Mouse (Mus musculus) heart, postnatal 10 days (tissue): ENCODE measurements around the gene Cdk9. TPM values are rescaled to one million over a fixed set of nuclear protein-coding genes. Genes with fewer than 3 reads are reported as not detected.

Experiments
- DNase-seq, 2 experiments: peaks; one replicate each; pipeline ENCODE4 v3.0.0; 2021
- intact Hi-C: fragments of 180-260 bp; cut with DNase I; formaldehyde crosslinking; loops from one replicate; pipeline ENCODE4 v1.15.1; 2025
- total RNA-seq, 2 experiments: library from RNA; stranded (reverse); gene quantifications; 2 replicates each; pipeline ENCODE4 v1.2.3; 2021

The Cdk9 gene
- total RNA-seq, 2 experiments from 2014 or later, result 35.4 to 37.6 TPM

DNA sequence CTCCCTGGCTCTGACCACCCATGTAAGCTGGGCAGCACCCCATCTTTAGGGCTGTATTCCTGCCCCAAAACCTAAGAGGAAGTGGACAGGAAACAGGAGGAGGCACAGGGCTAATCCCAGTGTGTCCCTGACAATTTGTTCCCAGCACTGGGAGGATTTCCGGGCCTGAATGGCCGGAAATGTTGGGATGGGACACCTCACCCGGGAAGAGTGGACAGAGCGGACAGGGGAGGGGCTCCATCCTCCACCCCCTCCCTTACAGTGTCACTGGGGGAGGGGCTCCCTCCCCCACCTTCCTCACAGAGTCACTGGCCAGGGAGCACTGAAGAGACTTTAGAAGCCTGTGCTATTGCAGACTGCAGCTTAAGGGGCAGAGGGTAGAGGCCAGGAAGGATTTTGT lies 22.1 kb upstream of the Cdk9 start:
- DNase-seq, result peak; percentile 68 to 77
- intact Hi-C loops, result no loop called here

DNA sequence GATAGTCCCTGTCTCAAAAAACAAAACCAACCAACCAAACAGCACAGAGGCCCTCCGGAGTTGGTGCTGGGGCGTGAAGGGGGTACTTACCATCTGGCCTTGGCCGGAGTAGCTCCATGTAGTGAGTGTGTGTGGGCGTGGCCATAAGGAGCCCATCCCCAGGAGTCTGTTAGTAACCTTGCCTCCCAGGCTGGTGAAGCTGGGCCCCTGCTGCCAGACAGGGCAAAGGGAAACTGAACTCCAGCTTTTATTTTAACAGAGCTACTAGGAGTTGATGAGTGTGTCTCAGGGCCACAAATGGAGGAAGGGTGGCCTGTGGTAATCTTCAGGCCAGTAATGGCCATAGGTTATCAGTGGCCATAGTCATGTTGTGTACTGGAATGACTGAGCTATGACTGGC lies 21.6 kb upstream of the Cdk9 start:
- intact Hi-C loops, result no loop called here

DNA sequence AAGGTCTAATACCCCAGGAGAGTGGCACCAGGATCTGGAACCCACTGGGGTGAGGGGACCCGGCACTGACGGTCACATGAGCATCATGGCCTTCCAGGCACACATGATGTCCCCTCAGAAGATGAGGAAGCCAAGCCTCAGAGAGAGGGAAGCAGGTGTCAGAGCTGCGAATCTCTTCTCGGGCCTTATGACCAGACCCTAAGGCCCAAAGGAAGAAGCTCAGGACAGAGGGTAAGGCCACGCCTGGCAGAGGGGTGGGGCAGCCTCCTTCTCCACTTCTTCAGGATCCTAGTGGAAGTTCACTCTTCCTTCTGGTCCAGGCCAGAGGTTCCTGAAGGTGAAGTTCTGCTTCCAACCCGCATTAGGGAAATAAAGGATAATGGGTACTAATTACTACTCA lies 19.8 kb upstream of the Cdk9 start:
- intact Hi-C loops, result no loop called here
- no peak for DNase-seq

More for the DNA sequence above, 21.6 kb upstream of the Cdk9 start:
- no peak for DNase-seq

DNA sequence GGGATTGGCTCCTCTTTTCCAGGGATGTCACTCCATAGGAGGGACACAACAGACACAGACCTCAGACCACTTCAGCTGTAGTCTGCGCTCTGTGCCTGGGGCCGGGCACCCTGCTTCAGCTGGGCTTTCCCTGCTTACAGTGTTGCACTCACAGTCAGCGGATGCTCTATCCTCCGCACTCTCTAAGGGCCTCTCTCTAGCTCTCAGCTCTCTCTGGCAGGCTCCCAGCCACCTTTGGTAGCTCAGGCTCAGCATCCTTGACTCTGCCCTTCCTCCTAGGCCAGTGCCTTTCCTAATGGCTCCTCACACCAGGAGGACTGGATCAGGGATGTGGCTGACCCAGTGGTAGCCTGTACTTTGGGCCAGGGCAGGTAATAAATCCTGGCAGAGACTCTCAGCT lies 19.0 kb upstream of the Cdk9 start:
- intact Hi-C loops, result no loop called here
- peak in 1 of 2 experiments; percentile 48 for DNase-seq

DNA sequence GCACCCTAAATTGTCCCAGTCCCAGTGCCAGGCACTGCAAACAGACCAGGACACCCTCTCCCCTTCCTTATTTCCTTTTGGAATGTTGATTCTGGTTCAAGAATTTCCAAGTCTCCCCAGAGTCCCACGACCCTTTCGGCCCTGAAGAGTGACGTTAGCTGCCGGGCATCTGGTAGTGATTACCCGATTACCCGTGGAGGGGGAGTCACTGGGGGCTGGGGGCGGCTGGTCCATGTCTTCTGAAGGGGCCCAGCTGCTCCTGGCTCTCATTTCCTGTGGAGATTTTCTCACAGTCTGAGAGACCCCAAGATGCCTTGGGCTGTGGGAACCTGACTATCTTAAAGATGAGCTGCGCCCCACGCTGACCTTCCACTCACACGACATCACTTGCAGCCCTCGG lies 18.0 kb upstream of the Cdk9 start:
- intact Hi-C loops, result no loop called here
- peak; percentile 57 to 71 for DNase-seq

DNA sequence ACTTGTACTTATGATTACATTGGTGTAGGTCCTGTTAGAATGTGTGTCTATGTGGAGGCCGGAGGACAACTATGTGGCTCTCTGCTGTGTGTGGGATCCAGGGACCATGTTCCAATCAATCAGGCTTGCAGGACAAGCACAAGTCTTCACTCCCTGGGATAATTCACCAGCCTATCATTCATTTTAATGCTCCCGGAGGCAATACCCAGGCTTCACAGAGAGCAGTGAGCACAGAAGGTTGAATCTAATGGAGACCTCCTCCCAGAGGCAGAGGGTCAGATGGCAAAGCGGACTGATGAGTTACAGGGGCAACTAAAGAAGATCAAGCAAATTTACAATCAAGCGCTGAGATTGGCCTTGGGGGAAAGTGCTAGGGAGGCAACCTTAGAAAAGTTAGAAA lies 16.7 kb upstream of the Cdk9 start:
- no peak for DNase-seq
- intact Hi-C loops, result loop anchor here (2.0 kb wide), 1 partner anchor 15 kb away; no protein-coding TSS in a partner anchor

DNA sequence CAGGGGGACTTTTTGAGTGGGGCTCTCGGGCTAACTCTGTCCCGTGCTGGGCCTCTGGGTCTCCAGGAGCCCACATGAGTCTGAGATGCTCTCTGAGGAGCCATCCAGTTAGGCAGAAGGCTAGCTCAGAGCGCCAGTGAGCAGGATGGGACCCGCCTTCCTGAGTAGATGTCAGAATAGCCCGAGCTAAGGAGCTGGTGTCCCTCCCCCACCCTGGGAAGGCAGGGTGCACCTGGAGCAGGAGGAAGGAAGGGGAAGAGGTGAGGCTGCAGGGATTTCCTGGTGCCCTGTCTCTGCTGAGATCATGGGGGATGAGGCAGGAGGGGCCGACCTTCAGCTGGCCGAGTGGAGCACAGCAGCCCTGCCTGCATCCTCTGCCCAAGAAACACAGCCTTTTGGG lies 15.6 kb upstream of the Cdk9 start:
- DNase-seq, result peak; percentile 71 to 72
- intact Hi-C loops, result loop anchor here (2.0 kb wide), 1 partner anchor 14 kb away; no protein-coding TSS in a partner anchor

DNA sequence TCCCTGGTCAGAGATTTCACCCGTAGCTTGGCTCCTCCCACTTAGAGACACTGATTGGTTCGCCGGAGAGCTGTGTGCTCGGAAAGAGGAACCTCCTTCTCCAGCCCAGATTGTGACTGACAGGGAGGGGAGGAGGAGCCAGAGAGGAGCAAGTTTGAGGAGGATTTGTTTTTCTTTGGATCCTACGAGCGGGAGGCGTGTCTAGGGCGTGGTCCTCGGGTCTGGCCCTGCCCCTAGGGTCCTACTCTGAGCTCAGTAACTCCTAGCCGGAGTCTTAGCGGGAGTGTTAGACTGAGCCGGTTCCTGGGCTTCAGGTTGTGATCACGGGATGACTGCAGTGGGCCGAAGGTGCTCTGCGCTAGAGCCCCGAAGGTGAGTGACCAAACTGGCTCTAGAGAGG lies 14.6 kb upstream of the Cdk9 start:
- peak; percentile 96 for DNase-seq
- intact Hi-C loops, result no loop called here

DNA sequence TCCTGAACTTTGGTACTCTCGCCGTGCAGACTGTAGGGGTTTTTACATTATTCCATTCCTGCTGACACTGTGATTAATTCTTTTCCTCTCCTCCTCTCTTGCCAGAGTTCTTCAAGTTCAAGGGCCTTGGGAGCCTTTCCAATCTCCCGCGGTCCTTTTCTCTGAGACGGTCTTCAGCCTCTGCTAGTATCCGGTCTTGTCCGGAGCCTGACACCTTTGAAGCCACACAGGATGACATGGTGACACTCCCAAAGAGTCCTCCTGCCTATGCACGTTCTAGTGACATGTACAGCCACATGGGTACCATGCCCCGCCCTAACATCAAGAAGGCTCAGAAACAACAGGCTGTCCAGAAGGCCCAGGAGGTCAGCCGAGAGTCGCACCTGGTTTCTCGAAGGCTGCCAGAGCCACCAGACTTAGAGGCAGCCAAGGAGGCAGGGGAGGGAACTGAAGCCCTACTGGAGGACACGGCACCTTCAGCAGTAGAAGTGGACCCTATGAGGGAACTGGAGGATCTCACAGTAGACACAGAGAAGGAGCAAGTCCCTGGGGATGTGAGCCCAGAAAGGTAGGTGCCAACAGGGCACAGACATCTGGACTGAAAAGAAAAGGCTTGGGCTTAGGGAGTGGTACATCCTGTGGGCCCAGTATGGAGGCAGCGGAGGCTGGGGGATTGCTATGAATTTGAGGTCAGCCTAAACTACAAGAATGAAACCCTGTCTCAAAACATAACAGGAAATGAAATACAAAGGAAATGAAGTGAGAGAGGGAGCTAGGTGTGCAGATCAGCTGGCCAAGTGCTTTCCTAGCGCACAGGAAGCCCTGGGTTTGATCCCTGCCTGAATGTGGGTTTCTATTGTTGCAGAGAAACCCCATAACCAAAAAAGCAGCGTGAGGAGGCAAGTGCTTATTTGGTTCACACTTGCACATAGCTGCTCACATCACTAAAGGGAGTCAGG lies 12.2 kb upstream of the Cdk9 start:
- DNase-seq, result no peak
- intact Hi-C loops, result no loop called here

DNA sequence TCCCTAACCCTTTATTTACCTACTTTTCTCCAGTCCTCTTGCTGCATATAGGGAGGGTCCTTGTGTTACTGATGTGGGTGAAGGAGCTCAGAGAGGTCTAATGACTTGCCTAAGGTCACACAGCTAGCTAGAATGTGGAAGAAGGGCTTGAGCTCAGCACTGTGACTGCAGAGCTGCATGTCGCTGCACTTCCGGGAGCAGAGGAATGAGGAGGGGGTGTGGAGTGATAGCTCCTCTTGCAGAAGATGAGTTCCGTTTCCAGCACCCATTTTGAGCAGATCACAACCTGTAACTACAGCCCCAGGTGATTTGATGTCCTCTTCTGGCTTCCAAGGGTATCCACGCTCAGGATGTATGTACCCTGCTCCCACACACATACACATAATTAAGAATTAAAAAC lies 11.3 kb upstream of the Cdk9 start:
- no peak for DNase-seq
- intact Hi-C loops, result no loop called here

DNA sequence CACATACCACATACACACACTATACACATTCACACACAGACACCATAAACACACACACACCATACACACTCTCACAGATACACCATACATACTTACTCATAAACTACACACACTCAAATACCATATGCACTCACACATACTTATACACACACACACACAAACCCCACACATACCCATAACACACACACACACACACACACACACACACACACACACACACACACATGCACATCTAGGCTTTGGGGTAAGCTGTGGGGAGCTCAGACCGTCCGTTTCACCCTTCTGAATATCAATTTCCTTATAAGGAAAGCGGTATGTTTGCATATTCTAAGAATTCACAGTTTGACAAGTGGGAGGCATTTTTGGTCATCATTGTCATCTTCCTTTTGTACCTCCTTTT lies 9.7 kb upstream of the Cdk9 start:
- intact Hi-C loops, result no loop called here
- no peak for DNase-seq

DNA sequence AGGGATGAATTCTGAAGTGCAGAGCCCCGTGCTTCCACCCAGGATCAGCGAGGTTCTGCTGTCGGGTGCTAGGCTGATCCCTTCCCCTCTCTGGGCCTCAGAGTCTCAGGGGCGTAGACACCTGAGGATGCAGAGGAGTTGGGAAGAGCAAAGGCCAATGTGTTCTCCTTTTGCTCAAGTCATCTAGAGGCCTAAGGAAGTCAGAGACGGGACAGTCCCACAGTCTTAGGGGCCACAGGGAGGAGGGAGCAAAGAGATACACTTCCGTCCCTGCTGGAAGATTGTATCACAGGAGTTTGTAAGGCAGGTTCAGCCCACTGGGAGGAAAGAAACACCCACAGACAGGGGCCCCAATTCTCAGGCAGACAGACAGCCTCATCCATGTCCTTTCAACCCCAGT lies 9.2 kb upstream of the Cdk9 start:
- no peak for DNase-seq
- intact Hi-C loops, result no loop called here

DNA sequence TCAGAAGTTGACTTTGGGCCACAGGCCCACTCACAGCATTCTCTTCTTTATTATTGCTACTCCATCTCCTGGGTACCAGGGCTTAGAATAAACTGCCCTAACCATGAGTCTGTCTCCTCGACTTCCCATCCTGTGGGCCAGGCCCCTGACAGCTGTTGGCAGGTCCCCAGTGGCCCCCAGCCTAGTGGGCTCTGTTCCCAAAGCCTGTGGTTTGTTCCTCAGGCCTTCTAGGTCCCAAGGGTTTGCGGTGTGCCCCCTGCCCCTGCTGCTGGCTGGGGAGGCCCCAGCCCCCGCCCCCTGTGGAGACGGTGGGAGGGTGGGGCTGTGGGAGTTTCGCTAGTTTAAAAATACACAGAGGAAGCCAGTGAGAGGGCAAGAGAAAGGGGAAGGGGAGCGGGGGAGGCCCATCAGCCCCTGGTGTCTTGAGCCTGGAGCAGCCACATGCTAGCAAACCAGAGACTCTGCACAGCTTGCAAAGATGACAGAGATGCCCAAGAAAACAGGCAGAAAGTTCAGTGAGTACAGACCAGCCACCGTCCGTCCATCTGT lies 7.9 kb upstream of the Cdk9 start, which contains the start of gene Sh2d3c:
Sh2d3c (plus strand) TSS at position 375 of the 549 bp plus-strand sequence.
- intact Hi-C loops, result no loop called here
- peak; percentile 55 to 60 for DNase-seq

DNA sequence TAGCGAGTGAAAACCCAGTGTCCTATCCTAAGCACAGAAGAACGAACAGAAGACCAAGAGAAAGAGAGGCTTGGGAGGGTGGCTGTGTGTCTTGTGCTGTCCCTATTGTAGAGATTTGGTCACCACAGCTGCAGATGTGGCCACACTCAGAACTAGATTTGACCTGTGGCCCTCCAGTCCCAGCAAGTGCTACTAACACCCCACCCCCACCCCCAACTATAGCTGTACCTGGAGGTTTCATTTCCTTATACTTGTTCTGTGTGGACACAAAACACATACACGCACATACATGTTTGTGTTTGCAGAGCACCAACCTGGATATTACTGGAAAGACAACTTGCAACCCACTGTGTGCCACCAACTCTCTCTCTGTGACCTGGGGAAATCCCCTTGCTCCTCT lies 7.2 kb upstream of the Cdk9 start:
- intact Hi-C loops, result no loop called here
- DNase-seq, result no peak

DNA sequence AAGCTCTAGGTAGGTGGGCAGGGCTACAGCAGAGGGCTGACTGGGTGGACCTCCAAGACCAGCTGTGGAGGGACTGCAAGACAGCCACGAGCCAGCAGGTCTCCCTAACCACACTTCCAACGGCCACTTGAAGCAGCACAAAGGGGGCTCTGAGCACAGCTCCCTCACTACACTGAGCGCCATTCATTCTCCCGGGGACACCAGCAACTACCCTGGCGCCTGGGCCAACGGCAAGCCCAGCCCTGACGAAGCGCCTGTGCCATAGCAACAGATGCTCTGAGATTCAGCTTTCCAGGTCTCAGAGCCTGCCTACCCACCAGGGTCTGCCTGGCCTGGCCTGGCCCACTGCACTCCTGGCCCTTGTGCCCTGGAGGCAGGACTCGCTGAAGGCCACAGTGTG lies 5.9 kb upstream of the Cdk9 start:
- intact Hi-C loops, result no loop called here
- DNase-seq, result no peak

DNA sequence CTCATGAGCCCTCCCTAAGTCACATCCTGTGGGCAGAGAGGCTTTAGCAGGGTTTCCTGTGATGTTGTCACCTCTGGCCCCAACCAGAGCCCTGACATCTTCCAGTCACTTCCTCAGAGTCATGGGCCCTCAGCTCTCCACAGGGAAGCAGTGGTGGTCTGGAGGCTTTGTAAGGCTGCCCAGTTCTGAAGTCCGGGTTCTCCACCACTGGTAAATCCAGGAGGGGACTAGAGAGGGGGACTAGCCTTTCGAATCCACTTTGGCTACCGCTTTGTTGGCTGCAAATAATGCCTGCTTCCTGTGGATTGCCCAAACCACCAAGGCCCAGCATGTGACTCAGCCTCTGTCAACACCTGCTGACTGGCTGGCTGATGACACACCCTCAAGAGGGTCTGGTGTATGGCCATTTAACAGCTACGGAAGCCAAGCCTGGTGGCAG lies 2.1 kb upstream of the Cdk9 start:
- peak; percentile 46 to 53 for DNase-seq
- intact Hi-C loops, result loop anchor here (2.0 to 5.0 kb wide), 2 partner anchors 14 to 137 kb away; no protein-coding TSS in a partner anchor

DNA sequence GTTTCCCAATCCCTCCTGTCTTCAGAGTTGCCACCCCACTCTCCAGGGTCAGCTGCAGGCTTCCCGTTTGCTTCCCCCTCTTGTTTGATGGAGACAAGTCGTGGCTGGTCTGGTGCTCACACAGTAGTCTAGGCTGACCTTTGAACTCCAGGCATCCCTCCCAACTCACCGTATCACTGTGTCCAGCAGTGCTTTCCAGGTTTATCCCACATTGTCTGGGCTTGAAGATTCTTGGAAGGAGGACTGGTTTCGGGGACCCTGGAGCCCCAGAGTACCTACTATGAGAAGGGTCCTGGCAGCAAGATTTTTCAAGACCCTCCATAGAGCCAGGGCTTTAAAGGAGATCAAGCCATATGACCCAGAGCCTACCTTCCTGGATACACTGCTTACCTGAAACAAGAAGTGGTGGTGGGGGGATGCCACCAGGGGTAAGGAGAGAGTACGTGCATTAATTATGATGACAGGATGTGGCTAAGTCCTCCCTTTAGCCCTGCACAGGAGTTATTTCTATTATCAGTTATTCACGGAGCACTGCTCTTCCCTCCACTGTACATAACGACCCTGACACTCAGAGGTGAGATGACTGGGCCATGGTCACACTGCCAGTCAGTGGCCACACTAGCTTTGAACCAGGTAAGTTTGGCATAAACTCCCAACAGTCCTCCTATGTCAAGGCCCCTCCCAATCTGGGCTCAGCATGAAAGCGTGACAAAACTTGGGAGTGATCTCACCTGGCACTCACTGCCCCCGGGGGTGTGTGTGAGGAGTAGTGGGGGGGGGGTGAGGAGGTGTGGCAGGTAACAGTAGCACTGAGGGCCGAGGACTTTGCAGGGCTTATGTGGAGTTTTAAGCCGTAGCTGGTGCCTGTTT lies 1.5 kb upstream of the Cdk9 start:
- no peak for DNase-seq
- intact Hi-C loops, result loop anchor here (2.0 to 5.0 kb wide), 2 partner anchors 14 to 138 kb away; no protein-coding TSS in a partner anchor

DNA sequence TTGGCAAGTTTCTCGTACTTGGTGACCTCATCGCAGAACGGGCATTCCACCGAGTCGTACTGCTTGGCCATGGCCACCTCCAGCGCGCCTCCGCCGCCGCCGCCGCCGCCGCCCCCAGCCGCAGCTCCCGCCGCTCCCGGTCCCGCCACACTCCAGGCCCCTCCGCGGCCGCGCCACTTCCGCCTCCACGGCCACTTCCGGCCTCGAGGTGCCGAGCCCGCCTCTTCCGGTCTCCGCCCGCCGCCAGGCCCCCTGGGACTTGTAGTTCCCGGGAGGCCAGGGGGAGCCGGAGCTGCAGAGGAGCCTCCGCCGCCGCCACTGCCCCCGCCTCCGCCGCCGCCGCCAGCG lies 316 bp downstream of the Cdk9 start:
- intact Hi-C loops, result loop anchor here (5.0 kb wide), 1 partner anchor 140 kb away; no protein-coding TSS in a partner anchor
- peak; percentile 97 to 98 for DNase-seq

DNA sequence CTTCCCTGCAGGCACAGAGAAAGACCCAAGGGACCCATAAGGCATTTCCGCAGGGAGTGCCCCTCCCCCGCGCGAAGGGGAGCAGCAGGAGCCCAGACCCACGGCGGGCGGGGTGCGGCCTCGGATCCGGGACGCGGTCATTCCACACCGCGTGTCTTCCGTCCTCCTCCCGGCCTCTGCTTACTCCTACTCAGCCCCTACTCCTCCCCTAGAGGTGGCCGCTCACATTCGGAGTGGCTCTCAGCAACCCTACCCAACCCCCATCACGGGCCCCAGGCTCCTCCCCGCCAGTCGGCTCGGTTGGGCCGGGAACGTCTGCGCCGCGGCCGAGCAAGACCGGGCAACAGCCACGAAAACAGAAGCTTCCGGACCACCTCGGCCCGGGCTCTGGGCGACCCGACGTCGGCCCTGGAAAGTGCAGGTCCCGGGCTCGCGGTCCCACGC lies 746 bp downstream of the Cdk9 start:
- intact Hi-C loops, result loop anchor here (5.0 kb wide), 1 partner anchor 140 kb away; no protein-coding TSS in a partner anchor
- peak; percentile 80 to 81 for DNase-seq

DNA sequence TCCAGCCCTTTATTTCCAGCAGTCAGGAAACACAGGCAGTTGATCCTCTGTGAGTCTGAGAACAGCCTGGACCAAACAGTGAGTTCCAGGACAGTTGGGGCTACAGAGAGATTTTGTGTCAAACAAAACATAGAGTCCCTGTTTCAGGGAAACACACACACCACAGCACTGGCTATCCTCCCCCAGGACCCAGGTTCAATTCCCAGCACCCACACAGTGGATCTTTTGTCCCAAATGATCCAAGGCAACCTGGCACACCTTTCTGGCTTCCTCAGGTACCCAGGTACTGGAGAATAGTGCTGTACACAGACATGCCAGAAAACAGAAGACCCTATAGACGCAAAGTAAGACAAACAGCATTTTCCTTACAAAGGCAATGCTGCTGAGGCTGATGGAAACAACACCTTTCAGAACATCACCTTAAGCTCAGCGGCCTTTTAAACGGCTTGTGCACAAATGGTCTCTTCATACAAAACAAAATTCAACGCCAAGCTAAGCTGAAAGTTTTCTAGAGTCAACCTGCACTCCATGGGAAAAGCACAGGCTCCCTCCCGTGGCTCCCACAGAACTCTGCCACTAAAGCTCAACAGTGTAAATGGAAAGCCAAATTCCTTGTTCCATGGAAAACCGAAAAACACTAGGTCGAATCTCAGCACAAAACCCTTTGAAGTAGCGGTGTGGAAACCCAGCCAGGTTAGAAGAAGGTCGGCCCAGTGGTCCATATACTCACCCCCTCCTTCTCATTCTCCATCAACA lies 1.4 kb downstream of the Cdk9 start:
- no peak for DNase-seq
- intact Hi-C loops, result loop anchor here (5.0 kb wide), 1 partner anchor 141 kb away; no protein-coding TSS in a partner anchor
